Mouse (Mus musculus) heart, adult 2 months (tissue): ENCODE results near the gene Gm49325. TPM values are rescaled to one million over a fixed set of nuclear protein-coding genes. Genes with fewer than 3 reads are reported as not detected.

Source experiments
- DNase-seq, 2 experiments: peaks; one replicate each; pipeline ENCODE4 v3.0.0; 2021
- H3K27ac ChIP-seq: fragments of 200-600 bp; 2 replicates; pipeline ENCODE4 v1.8.1; 2022
- H3K27me3 ChIP-seq: fragments of 200-500 bp; 2 replicates; pipeline ENCODE4 v1.6.1; 2012; ENCODE audit warnings: mild to moderate bottlenecking, low read length, inconsistent platforms, mixed read lengths; ENCODE audit not compliant: control insufficient read depth, insufficient read depth
- H3K36me3 ChIP-seq: fragments of 200-500 bp; 2 replicates; pipeline ENCODE4 v1.6.1; 2012; ENCODE audit warnings: low read length, inconsistent platforms; ENCODE audit not compliant: control insufficient read depth, insufficient read depth
- H3K4me1 ChIP-seq: fragments of 200-500 bp; 2 replicates; pipeline ENCODE4 v1.6.1; 2011; ENCODE audit warnings: low read length; ENCODE audit not compliant: control insufficient read depth, insufficient read depth
- H3K4me3 ChIP-seq: fragments of 200-600 bp; 2 replicates; pipeline ENCODE4 v1.8.1; 2022
- H3K79me2 ChIP-seq: fragments of 200-500 bp; replicated peaks from 2 replicates; pipeline ENCODE4 v1.6.1; 2012; ENCODE audit warnings: mild to moderate bottlenecking, inconsistent platforms, low read length, moderate library complexity, mixed read lengths; ENCODE audit not compliant: control insufficient read depth, insufficient read depth
- H3K9ac ChIP-seq: fragments of 200-500 bp; 2 replicates; pipeline ENCODE4 v1.6.1; 2012; ENCODE audit warnings: low read depth, mild to moderate bottlenecking, control low read depth, inconsistent platforms, low read length, mixed read lengths
- CTCF ChIP-seq: fragments of 200-600 bp; IDR thresholded peaks from 2 replicates; pipeline ENCODE4 v1.8.1; 2022; ENCODE audit warnings: antibody characterized with exemption, mild to moderate bottlenecking, moderate library complexity
- EP300 ChIP-seq: fragments of 200-500 bp; IDR thresholded peaks from 2 replicates; pipeline ENCODE4 v1.6.1; 2011; ENCODE audit warnings: low read depth, low read length, control low read depth; ENCODE audit not compliant: insufficient read depth
- POLR2A ChIP-seq: fragments of 200-500 bp; IDR thresholded peaks from 2 replicates; pipeline ENCODE4 v1.6.1; 2011; ENCODE audit warnings: mild to moderate bottlenecking, low read depth, low read length, control low read depth; ENCODE audit not compliant: insufficient read depth
- WGBS: fragments of 180-500 bp; shearing (Covaris S2); methylation state at CpG from one replicate; pipeline ENCODE4 v1.1.7; 2018; 5-methylcytosine and 5-hydroxymethylcytosine counted together
- intact Hi-C: fragments of 180-260 bp; cut with DNase I; formaldehyde crosslinking; loops from one replicate; pipeline ENCODE4 v1.15.1; 2025
- polyA plus RNA-seq: library from polyadenylated mRNA; depleted of rRNA; stranded (reverse); fragments of >200 nt; gene quantifications from 2 replicates; pipeline ENCODE4 v1.2.3, GENCODE M21; 2012
- total RNA-seq, 2 experiments: library from RNA; stranded (reverse); gene quantifications; 2 replicates each; pipeline ENCODE4 v1.2.3; 2021

The Gm49325 gene
- total and polyA plus RNA-seq, 3 experiments: 15.5 to 15.8 TPM; not detected in 1

DNA sequence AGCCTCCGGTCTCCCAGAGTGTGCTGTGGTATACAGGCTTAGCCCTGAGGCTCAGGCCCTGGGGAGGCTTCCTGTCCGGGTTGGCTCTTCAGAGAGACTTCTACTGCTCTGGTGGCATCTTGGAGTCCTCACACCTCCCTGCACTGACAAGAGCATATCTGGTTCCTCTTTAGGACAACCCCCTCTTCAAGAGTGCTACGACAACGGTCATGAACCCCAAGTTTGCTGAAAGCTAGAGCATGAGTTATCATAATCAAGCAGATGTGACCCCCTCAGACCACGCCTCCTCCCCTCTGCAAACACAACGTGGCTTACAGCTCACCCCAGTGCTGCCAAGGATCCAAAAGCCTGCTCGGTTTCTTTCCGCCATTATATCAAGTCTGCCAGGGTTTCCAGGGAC lies 41.0 kb upstream of the Gm49325 start:
- Histone ChIP-seq H3K4me1 (no peaks in the 10 kb centered on the region), H3K4me3 (no peak overlapping the region), H3K79me2 (no peaks in the 10 kb centered on the region), H3K9ac (no peak overlapping the region), H3K36me3 (no peaks in the 10 kb centered on the region), H3K27ac (no peak overlapping the region), H3K27me3 (no peaks in the 10 kb centered on the region)
- DNase-seq: no peak
- WGBS: 69% methylated on average over 8 of the region's 8 CpGs
- intact Hi-C loops: loop anchor here (5.0 kb wide), 1 partner anchor 283 kb away; no protein-coding TSS in a partner anchor
- TF ChIP-seq POLR2A (no peak), CTCF (no peak), EP300 (no peak)

DNA sequence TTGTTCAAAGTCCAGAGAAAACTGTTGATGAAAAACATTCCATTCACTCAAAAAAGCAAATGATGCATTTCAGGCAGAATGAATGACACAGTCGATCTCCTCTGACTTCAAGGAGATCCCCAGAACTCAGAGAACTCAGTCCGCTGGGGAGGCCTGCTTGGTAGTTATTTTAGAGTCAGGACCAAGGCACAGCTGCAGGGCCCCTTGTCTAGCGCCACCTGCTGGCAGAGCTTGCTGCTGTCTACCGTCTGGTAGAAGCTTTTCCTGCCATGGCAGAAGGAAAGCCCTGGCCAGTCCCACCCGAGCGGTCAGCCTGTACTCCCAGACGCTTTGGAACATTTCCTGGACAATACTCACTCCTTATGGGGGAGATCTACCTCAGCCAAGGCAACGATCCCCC lies 39.3 kb upstream of the Gm49325 start:
- H3K79me2 ChIP-seq: no peaks in the 10 kb centered on the region
- 13% methylated on average over 8 of the region's 8 CpGs for WGBS
- no peaks in the 10 kb centered on the region for H3K36me3 ChIP-seq
- no peak overlapping the region for H3K9ac ChIP-seq
- intact Hi-C loops: loop anchor here (1.0 to 5.0 kb wide), 2 partner anchors 49 to 284 kb away; no protein-coding TSS in a partner anchor
- no peak overlapping the region for H3K4me3 ChIP-seq
- H3K27me3 ChIP-seq: no peaks in the 10 kb centered on the region
- peak; percentile 83 to 90 for DNase-seq
- TF ChIP-seq POLR2A (no peak), EP300 (0 out of 2 replicates have a peak, but pooled peaks have one; percentile 50), CTCF (peak; percentile 99)
- H3K27ac ChIP-seq: no peak overlapping the region
- H3K4me1 ChIP-seq: no peaks in the 10 kb centered on the region

GRCm38 (mm10) chr10:77569481-77569880 lies 36.5 kb upstream of the Gm49325 start:
- Histone ChIP-seq H3K4me3 (no peak overlapping the region), H3K4me1 (no peaks in the 10 kb centered on the region), H3K27ac (no peak overlapping the region), H3K9ac (no peak overlapping the region), H3K27me3 (no peaks in the 10 kb centered on the region), H3K79me2 (no peaks in the 10 kb centered on the region), H3K36me3 (no peaks in the 10 kb centered on the region)
- DNase-seq: no peak
- intact Hi-C loops: loop anchor here (5.0 kb wide), 1 partner anchor 287 kb away; no protein-coding TSS in a partner anchor
- 51% methylated on average over 7 of the region's 7 CpGs for WGBS
- no peak for TF ChIP-seq EP300
- no peak for TF ChIP-seq CTCF
- TF ChIP-seq POLR2A: no peak

DNA sequence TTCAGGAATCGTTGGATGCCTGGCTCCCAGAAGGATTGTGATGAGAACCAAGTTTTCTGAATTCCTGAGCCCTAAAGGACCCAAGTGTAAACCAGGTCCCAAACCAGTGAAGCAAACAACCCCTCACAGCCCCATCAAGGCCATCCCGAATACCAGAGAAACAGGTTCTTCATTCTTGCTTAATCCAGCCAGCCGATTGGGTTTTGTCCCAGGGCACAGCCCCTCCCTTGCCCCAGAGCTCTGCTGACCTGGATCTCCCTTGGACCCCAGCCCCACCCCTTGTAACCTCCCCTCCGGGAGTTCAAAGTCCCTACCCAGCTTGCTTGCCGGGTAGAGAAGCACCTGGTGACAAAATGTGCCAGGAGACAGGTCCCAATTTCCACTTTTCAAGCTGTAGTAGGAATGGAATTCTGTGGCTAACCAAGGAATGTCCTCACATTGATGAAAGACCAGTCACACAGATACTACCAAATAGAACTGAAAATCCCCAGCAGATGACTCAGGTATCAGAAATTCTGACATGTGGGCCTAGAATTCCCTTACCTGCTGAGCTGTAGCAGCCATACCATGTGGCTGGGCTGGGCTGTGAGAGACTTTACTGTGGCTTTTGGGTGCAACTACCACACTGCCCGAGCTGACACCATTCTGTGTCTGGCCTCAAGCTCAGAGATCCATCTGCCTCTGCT lies 35.9 kb upstream of the Gm49325 start:
- no peaks in the 10 kb centered on the region for H3K27me3 ChIP-seq
- TF ChIP-seq CTCF: no peak
- no peak for TF ChIP-seq EP300
- TF ChIP-seq POLR2A: no peak
- no peak overlapping the region for H3K27ac ChIP-seq
- H3K36me3 ChIP-seq: no peaks in the 10 kb centered on the region
- intact Hi-C loops: loop anchor here (5.0 kb wide), 1 partner anchor 288 kb away; no protein-coding TSS in a partner anchor
- 52% methylated on average over 6 of the region's 6 CpGs for WGBS
- H3K4me1 ChIP-seq: no peaks in the 10 kb centered on the region
- no peak overlapping the region for H3K4me3 ChIP-seq
- no peak for DNase-seq
- H3K79me2 ChIP-seq: no peaks in the 10 kb centered on the region
- no peak overlapping the region for H3K9ac ChIP-seq

- H3K4me3 ChIP-seq: no peak overlapping the region
- DNase-seq: no peak
- intact Hi-C loops: no loop called here
- no peaks in the 10 kb centered on the region for H3K4me1 ChIP-seq
- no peaks in the 10 kb centered on the region for H3K79me2 ChIP-seq
- H3K9ac ChIP-seq: no peak overlapping the region
- no peak overlapping the region for H3K27ac ChIP-seq
- WGBS: 18% methylated on average over 3 of the region's 3 CpGs
- no peaks in the 10 kb centered on the region for H3K36me3 ChIP-seq
- peak; percentile 52 for TF ChIP-seq CTCF
- TF ChIP-seq EP300: no peak
- no peak for TF ChIP-seq POLR2A
- H3K27me3 ChIP-seq: no peaks in the 10 kb centered on the region
Observed at GRCm38 (mm10) chr10:77572225-77572624, 33.8 kb upstream of the Gm49325 start.

GRCm38 (mm10) chr10:77573162-77573561 lies 32.8 kb upstream of the Gm49325 start:
- Histone ChIP-seq H3K79me2 (no peaks in the 10 kb centered on the region), H3K36me3 (no peaks in the 10 kb centered on the region), H3K4me1 (no peaks in the 10 kb centered on the region), H3K27ac (no peak overlapping the region), H3K27me3 (no peaks in the 10 kb centered on the region), H3K4me3 (no peak overlapping the region), H3K9ac (no peak overlapping the region)
- WGBS: 57% methylated on average over 1 of the region's 1 CpGs
- intact Hi-C loops: no loop called here
- DNase-seq: no peak
- TF ChIP-seq CTCF (no peak), EP300 (no peak), POLR2A (no peak)
